Mouse (Mus musculus) CH12.LX (cell line): ENCODE data around the gene Tnfsf13. TPM values are rescaled to one million over a fixed set of nuclear protein-coding genes. Genes with fewer than 3 reads are reported as not detected.

Experiments used
- DNase-seq: peaks from one replicate; pipeline ENCODE4 v3.0.0-alpha.2; 2013; ENCODE audit errors: extremely low read depth
- H3K27ac ChIP-seq: 2 replicates; pipeline ENCODE4 v1.5.1; 2012; ENCODE audit warnings: low read depth, mild to moderate bottlenecking, control low read depth, moderate library complexity; ENCODE audit not compliant: insufficient read depth
- H3K27me3 ChIP-seq: replicated peaks from 2 replicates; pipeline ENCODE3; 2012; ENCODE audit warnings: inconsistent platforms
- H3K36me3 ChIP-seq, 2 experiments: replicated peaks in 1 of 2; 2 replicates each; pipeline versions ENCODE3 to v1.6.1; 2012; ENCODE audit warnings: inconsistent platforms in 1 of 2, low read length in 1 of 2, mild to moderate bottlenecking in 1 of 2, mixed read lengths in 1 of 2, moderate library complexity in 1 of 2; ENCODE audit not compliant: control insufficient read depth in 1 of 2, insufficient read depth in 1 of 2
- H3K4me1 ChIP-seq, 2 experiments: 2 replicates each; pipeline ENCODE4 v1.6.1; 2012; ENCODE audit warnings: inconsistent platforms in 1 of 2, moderate library complexity in 1 of 2; ENCODE audit not compliant: insufficient read depth in 2 of 2, control insufficient read depth in 1 of 2
- H3K4me2 ChIP-seq: 2 replicates; pipeline ENCODE4 v1.6.1; 2012; ENCODE audit warnings: low read depth, mild to moderate bottlenecking, control low read depth; ENCODE audit not compliant: poor library complexity, insufficient read depth, severe bottlenecking
- H3K4me3 ChIP-seq, 3 experiments: fragments of 150-350 bp in 1 of 3; sonication (generic) in 1 of 3; replicated peaks in 1 of 3; 2 replicates each; pipeline versions ENCODE3 to v1.5.1; 2011 to 2012; ENCODE audit warnings: low read depth in 2 of 3, low read length in 2 of 3, mild to moderate bottlenecking in 2 of 3, moderate library complexity in 2 of 3, control low read depth in 1 of 3, improper control_type of control experiment in 1 of 3, inconsistent platforms in 1 of 3, mixed read lengths in 1 of 3; ENCODE audit not compliant: poor library complexity in 1 of 3
- H3K79me2 ChIP-seq: replicated peaks from 2 replicates; pipeline ENCODE4 v1.6.1; 2012; ENCODE audit warnings: mild to moderate bottlenecking, moderate library complexity; ENCODE audit not compliant: control insufficient read depth, poor library complexity, insufficient read depth, severe bottlenecking; ENCODE audit errors: extremely low read depth
- H3K9ac ChIP-seq: 2 replicates; pipeline ENCODE4 v1.6.1; 2012; ENCODE audit warnings: low read depth, mild to moderate bottlenecking, control low read depth, moderate library complexity; ENCODE audit not compliant: insufficient read depth
- H3K9me3 ChIP-seq: replicated peaks from 2 replicates; pipeline ENCODE3; 2012; ENCODE audit warnings: low read length, inconsistent platforms, mixed read lengths
- BHLHE40 ChIP-seq: IDR thresholded peaks from 2 replicates; pipeline ENCODE4 v1.6.1; 2011; ENCODE audit warnings: mild to moderate bottlenecking, low read depth, low read length, improper control_type of control experiment
- CHD1 ChIP-seq: IDR thresholded peaks from 2 replicates; pipeline ENCODE4 v1.6.1; 2012; ENCODE audit warnings: low read depth, low read length, improper control_type of control experiment, inconsistent platforms
- CHD2 ChIP-seq: IDR thresholded peaks from 2 replicates; pipeline ENCODE4 v1.6.1; 2011; ENCODE audit warnings: low read length, improper control_type of control experiment
- CTCF ChIP-seq, 2 experiments: IDR thresholded peaks in 1 of 2; conservative IDR thresholded peaks in 1 of 2; 2 replicates each; pipeline ENCODE4 v1.5.1; 2011 to 2012; ENCODE audit warnings: low read depth in 2 of 2, low read length in 2 of 2, improper control_type of control experiment in 1 of 2, inconsistent platforms in 1 of 2, mild to moderate bottlenecking in 1 of 2, moderate library complexity in 1 of 2
- ELF1 ChIP-seq: IDR thresholded peaks from 2 replicates; pipeline ENCODE4 v1.6.1; 2014; ENCODE audit warnings: low read depth, mild to moderate bottlenecking, inconsistent platforms, low read length, improper control_type of control experiment
- GABPA ChIP-seq: IDR thresholded peaks from 2 replicates; pipeline ENCODE4 v1.6.1; 2012; ENCODE audit warnings: low read depth, low read length, improper control_type of control experiment, inconsistent platforms; ENCODE audit not compliant: insufficient replicate concordance
- IRF4 ChIP-seq: IDR thresholded peaks from 2 replicates; pipeline ENCODE4 v1.6.1; 2014; ENCODE audit warnings: low read depth, mild to moderate bottlenecking, inconsistent platforms, low read length, improper control_type of control experiment
- JUN ChIP-seq: IDR thresholded peaks from 2 replicates; pipeline ENCODE4 v1.6.1; 2011; ENCODE audit warnings: low read depth, mild to moderate bottlenecking, low read length, improper control_type of control experiment, moderate library complexity; ENCODE audit not compliant: insufficient read depth
- JUND ChIP-seq: conservative IDR thresholded peaks from 2 replicates; pipeline ENCODE4 v1.6.1; 2011; ENCODE audit warnings: low read depth, low read length, improper control_type of control experiment
- MAX ChIP-seq: IDR thresholded peaks from 2 replicates; pipeline ENCODE4 v1.6.1; 2011; ENCODE audit warnings: low read length, improper control_type of control experiment
- MAZ ChIP-seq: IDR thresholded peaks from 2 replicates; pipeline ENCODE4 v1.6.1; 2012; ENCODE audit warnings: low read depth, mild to moderate bottlenecking, inconsistent platforms, low read length, improper control_type of control experiment, moderate library complexity
- MYC ChIP-seq: IDR thresholded peaks from 2 replicates; pipeline ENCODE4 v1.6.1; 2011; ENCODE audit warnings: low read depth, mild to moderate bottlenecking, improper control_type of control experiment, low read length
- NRF1 ChIP-seq: IDR thresholded peaks from 2 replicates; pipeline ENCODE4 v1.6.1; 2014; ENCODE audit warnings: low read depth, mild to moderate bottlenecking, inconsistent platforms, low read length, improper control_type of control experiment, moderate library complexity
- SIN3A ChIP-seq: IDR thresholded peaks from 2 replicates; pipeline ENCODE4 v1.6.1; 2012; ENCODE audit warnings: low read length, improper control_type of control experiment, inconsistent platforms
- SMC3 ChIP-seq: IDR thresholded peaks from 2 replicates; pipeline ENCODE4 v1.6.1; 2011; ENCODE audit warnings: low read depth, low read length, improper control_type of control experiment
- TBP ChIP-seq: conservative IDR thresholded peaks from 2 replicates; pipeline ENCODE4 v1.6.1; 2011; ENCODE audit warnings: low read depth, low read length, improper control_type of control experiment
- USF2 ChIP-seq: conservative IDR thresholded peaks from 2 replicates; pipeline ENCODE4 v1.6.1; 2011; ENCODE audit warnings: low read depth, low read length, improper control_type of control experiment
- ZC3H11A ChIP-seq: IDR thresholded peaks from 2 replicates; pipeline ENCODE4 v1.6.1; 2012; ENCODE audit warnings: low read depth, mild to moderate bottlenecking, inconsistent platforms, low read length, improper control_type of control experiment
- ZKSCAN1 ChIP-seq: IDR thresholded peaks from 2 replicates; pipeline ENCODE4 v1.6.1; 2012; ENCODE audit warnings: low read depth, inconsistent platforms, low read length, improper control_type of control experiment, borderline replicate concordance
- dilution Hi-C: fragments of 300-500 bp; cut with MboI; formaldehyde crosslinking; loops from 2 replicates; pipeline ENCODE4 v1.14.3; 2020; ENCODE audit warnings: low sequenced_read_pairs; ENCODE audit not compliant: extremely low pct_unique_long_range_greater_than_20kb, extremely low pct_ligation_motif_present
- in situ Hi-C: fragments of 300-500 bp; cut with MboI; formaldehyde crosslinking; loops from 3 replicates; pipeline ENCODE4 v1.14.3; 2019; ENCODE audit warnings: low sequenced_read_pairs, low pct_ligation_motif_present, low pct_unique_long_range_greater_than_20kb, mixed read lengths
- polyA plus RNA-seq: library from polyadenylated mRNA; unstranded; fragments of >175 nt; gene quantifications from 2 replicates; pipeline ENCODE4 v1.2.1, GENCODE M21; 2012; ENCODE audit warnings: low read depth; ENCODE audit not compliant: insufficient read length
- total RNA-seq, 2 experiments: library from RNA; depleted of rRNA; stranded (reverse); fragments of 300-350 nt in 1 of 2; fragments of >200 nt in 1 of 2; gene quantifications; 2 replicates each; pipeline ENCODE4 v1.2.3; 2012 to 2014

Tnfsf13 gene
- total and polyA plus RNA-seq, 3 experiments: 0.21 to 0.63 (median 0.35) TPM

DNA sequence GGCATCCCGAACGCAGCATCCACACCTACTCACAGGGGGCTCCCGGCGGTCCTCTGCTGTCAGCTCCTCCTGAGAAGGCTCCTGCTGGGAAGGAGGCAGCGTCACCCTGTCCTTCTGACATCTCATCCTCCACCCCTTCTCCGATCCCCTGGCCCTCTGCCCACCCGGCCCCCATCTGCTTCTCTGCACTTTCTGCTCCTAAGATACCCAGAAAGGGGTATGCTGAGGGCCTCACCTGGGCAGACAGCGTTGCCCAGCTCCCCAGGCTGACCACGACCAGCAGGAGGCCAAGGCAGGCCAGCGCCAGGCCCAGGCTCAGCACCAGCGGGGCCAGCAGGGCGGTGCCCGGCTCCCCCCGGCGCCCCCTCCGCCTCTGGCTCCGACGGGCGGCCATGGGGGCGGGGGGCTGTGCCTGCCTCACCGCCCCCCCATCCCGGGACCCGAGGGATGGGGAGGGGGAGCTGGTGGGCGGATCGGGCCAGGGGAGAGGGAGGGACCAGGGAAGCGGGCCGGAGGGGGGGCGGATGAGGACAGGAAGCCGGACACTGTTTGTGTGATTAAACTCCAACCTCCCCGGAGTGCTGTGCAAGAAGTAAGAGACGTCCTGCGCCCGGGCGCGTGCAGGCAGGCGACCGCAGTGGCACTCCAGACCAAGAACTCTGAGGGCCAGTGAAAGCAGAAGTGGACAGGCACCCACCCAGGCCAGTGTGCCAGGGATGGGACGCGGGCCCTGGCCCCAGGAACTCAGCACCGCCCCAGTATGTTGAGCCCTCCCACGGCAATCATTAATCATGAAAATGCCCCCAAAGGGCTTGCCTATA lies 10.0 kb upstream of the Tnfsf13 start, which contains the start of the genes Tnfsf12 and Tnfsfm13:
Tnfsf12 (minus strand) TSS at position 489 of the 821 bp plus-strand sequence.
Tnfsfm13 (minus strand) TSS at position 738 of the 821 bp plus-strand sequence.
- Histone ChIP-seq H3K4me3 (no peak within 1 kb of the TSS), H3K9me3 (peaks cover 5% of the 10 kb centered on the region), H3K79me2 (no peaks in the 10 kb centered on the region), H3K4me1 (no peaks in the 10 kb centered on the region), H3K36me3 (no peaks in the 10 kb centered on the region), H3K9ac (no peak within 1 kb of the TSS), H3K27me3 (peaks cover 1% of the 10 kb centered on the region), H3K27ac (no peak within 1 kb of the TSS), H3K4me2 (no peak within 1 kb of the TSS)
- DNase-seq: no peak
- in situ Hi-C loops (no loop called here), dilution Hi-C loops (no loop called here)
- TF ChIP-seq MAX: no peak
- no peak for TF ChIP-seq CTCF (conservative IDR thresholded peaks at IDR 0.05 in 1 of 2, IDR thresholded peaks at IDR 0.05 in 1 of 2; ENCODE audit: low read depth in 2 of 2, low read length in 2 of 2)

DNA sequence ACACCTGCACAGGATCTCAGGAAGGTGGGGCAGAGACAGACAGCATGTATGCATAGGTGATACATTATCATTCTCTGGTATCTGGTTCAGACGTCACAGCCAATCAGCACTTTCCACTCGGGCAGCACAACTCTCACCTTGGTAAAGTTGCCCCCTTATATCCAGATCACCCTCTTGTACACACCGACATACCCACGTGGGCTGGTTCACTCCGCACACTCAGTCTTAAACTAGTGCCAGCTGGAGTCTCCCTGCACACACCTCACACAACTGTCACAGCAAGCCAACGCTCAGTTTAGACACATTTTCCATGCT lies 9.4 kb upstream of the Tnfsf13 start:
- in situ Hi-C loops: no loop called here
- H3K4me3 ChIP-seq: no peak overlapping the region
- TF ChIP-seq CHD2 (no peak), ZC3H11A (no peak), MAX (no peak), ZKSCAN1 (no peak), SMC3 (no peak), IRF4 (no peak), BHLHE40 (no peak), ELF1 (no peak), USF2 (no peak), JUND (no peak), NRF1 (no peak), CHD1 (no peak), MAZ (no peak), TBP (no peak), SIN3A (no peak), JUN (no peak), GABPA (no peak), MYC (no peak)
- TF ChIP-seq, all 38 proteins: peak for 0
- DNase-seq: no peak
- Histone ChIP-seq H3K4me1 (no peaks in the 10 kb centered on the region), H3K4me2 (no peak overlapping the region), H3K36me3 (no peaks in the 10 kb centered on the region), H3K27me3 (peaks cover 1% of the 10 kb centered on the region), H3K27ac (no peak overlapping the region), H3K79me2 (no peaks in the 10 kb centered on the region), H3K9ac (no peak overlapping the region), H3K9me3 (peaks cover 5% of the 10 kb centered on the region)
- dilution Hi-C loops: no loop called here
